Mouse (Mus musculus) limb, embryonic 11.5 days (tissue): ENCODE results near the gene Rbfox1. TPM values are rescaled to one million over a fixed set of nuclear protein-coding genes. Genes with fewer than 3 reads are reported as not detected.
A peak's percentile ranks its signal among the peaks of the same experiment; 100 is the strongest.

ENCODE experiments used
- ATAC-seq: fragments of 200-750 bp; cut with Nextera tagmentation; 2 replicates; pipeline ENCODE4 v1.8.0; 2017; ENCODE audit warnings: low read depth; ENCODE audit not compliant: insufficient number of reproducible peaks, low FRiP score, low TSS enrichment
- DNase-seq: peaks from one replicate; pipeline ENCODE4 v3.0.0-alpha.2; 2015; ENCODE audit warnings: low spot score
- H3K27ac ChIP-seq: fragments of 300-500 bp; sonication (generic); replicated peaks from 2 replicates; pipeline ENCODE4 v1.5.1; 2014; ENCODE audit warnings: low read depth, mild to moderate bottlenecking, low read length
- H3K27me3 ChIP-seq: fragments of 300-500 bp; sonication (generic); 2 replicates; pipeline ENCODE4 v1.6.1; 2014; ENCODE audit warnings: mild to moderate bottlenecking, low read length, mixed read lengths; ENCODE audit not compliant: control insufficient read depth, insufficient read depth
- H3K36me3 ChIP-seq: fragments of 300-500 bp; sonication (generic); 2 replicates; pipeline ENCODE4 v1.6.1; 2014; ENCODE audit warnings: mild to moderate bottlenecking, low read length, moderate library complexity, mixed read lengths; ENCODE audit not compliant: control insufficient read depth, insufficient read depth
- H3K4me1 ChIP-seq: fragments of 300-500 bp; sonication (generic); 2 replicates; pipeline ENCODE4 v1.6.1; 2014; ENCODE audit warnings: low read length, mixed read lengths; ENCODE audit not compliant: control insufficient read depth, insufficient read depth
- H3K4me2 ChIP-seq: fragments of 300-500 bp; sonication (generic); 2 replicates; pipeline ENCODE4 v1.6.1; 2014; ENCODE audit warnings: low read depth, mild to moderate bottlenecking, moderate library complexity; ENCODE audit not compliant: severe bottlenecking
- H3K4me3 ChIP-seq: fragments of 300-500 bp; sonication (generic); 2 replicates; pipeline ENCODE4 v1.5.1; 2014; ENCODE audit warnings: low read depth, low read length
- H3K9ac ChIP-seq: fragments of 300-500 bp; sonication (generic); 2 replicates; pipeline ENCODE4 v1.6.1; 2014; ENCODE audit warnings: mild to moderate bottlenecking, low read length
- H3K9me3 ChIP-seq: fragments of 300-500 bp; sonication (generic); 2 replicates; pipeline ENCODE4 v1.6.1; 2016; ENCODE audit warnings: low read length; ENCODE audit not compliant: control insufficient read depth
- WGBS: fragments of 180-500 bp; shearing (Covaris S2); extraction: QIAGEN DNeasy Blood & Tissue Kit; methylation state at CpG from one replicate; pipeline ENCODE4 v1.1.7; 2014; 5-methylcytosine and 5-hydroxymethylcytosine counted together
- polyA plus RNA-seq: library from polyadenylated mRNA; unstranded; fragments of >200 nt; fragmentation: Nextera tagmentation; extraction: Ambion mirVana; gene quantifications from 2 replicates; pipeline ENCODE4 v1.2.1, GENCODE M21; 2014

Gene Rbfox1
- polyA plus RNA-seq, 1 experiment from 2014 or later = 0.81 TPM

DNA sequence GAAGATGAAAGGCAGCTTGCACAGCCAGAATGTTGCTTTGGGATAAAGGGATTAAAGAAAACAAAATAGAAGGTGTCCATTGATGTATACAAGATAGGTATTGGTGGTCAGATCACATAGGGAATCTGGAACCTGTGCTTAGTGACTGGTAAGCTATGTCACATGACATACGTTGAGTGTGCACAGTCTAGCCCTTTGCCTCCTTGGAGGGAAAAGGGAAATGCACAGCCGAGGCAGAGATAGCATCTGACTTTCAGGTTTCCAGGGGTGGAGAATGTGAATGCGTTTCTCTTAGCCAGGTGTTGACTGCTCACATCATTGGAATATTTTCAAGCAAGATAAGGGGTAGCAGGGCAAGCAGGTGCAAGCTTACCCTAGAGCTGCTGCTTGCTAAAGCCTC, 1230.8 kb downstream of the Rbfox1 start:
- ATAC-seq = no peak
- no peak overlapping the region for H3K4me2 ChIP-seq
- no peaks in the 10 kb centered on the region for H3K9me3 ChIP-seq
- no peak overlapping the region for H3K4me3 ChIP-seq
- WGBS = 83% methylated on average over 3 of the region's 3 CpGs
- H3K36me3 ChIP-seq = no peaks in the 10 kb centered on the region
- H3K27me3 ChIP-seq = no peaks in the 10 kb centered on the region
- no peak overlapping the region for H3K27ac ChIP-seq
- H3K4me1 ChIP-seq = no peaks in the 10 kb centered on the region
- no peak overlapping the region for H3K9ac ChIP-seq
- no peak for DNase-seq

DNA sequence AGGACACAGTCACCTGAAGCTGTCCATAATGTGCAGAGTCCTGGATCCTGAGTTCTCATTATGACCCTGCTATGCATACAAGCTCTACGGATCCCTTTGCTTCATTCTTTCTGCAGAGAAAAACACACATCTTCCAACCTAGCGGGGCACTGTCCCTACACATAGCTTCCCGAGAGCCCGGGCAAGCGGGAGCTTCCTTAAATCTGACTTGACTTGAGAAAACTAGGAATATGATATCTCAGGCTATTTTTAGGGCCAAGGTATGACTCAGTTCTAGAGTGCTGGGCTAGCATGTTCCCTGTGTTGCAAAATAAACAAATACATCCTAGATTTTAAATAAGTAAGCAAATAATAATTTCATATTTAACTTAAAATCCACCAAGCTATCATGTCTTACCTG, 1244.4 kb downstream of the Rbfox1 start:
- Histone ChIP-seq H3K9ac (no peak overlapping the region), H3K4me3 (no peak overlapping the region), H3K4me1 (no peaks in the 10 kb centered on the region), H3K4me2 (no peak overlapping the region), H3K36me3 (no peaks in the 10 kb centered on the region), H3K9me3 (no peaks in the 10 kb centered on the region), H3K27me3 (no peaks in the 10 kb centered on the region), H3K27ac (no peak overlapping the region)
- DNase-seq (no peak), ATAC-seq (no peak)
- WGBS = 93% methylated on average over 5 of the region's 5 CpGs

DNA sequence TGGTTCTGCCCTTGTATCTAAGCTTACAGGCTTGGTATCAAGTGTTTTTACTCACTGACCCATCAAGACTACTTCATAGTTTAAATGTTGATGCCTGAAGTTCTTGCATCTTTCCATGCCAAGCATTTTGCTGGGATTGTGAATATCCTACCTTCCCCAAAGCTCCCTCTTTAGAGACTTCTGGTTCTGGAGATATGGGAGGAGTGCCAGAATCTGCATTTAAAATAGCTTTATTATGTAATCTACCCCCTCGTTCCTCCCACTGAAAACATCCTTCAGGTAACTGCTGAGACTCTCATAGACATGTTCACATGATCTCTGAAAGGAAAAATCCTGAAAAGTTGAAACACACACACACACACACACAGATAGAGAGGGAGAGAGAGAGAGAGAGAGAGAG, 1247.3 kb downstream of the Rbfox1 start:
- 69% methylated on average over 1 of the region's 1 CpGs for WGBS
- no peak for DNase-seq
- ATAC-seq = no peak
- Histone ChIP-seq H3K4me1 (no peaks in the 10 kb centered on the region), H3K9me3 (no peaks in the 10 kb centered on the region), H3K27ac (no peak overlapping the region), H3K4me2 (no peak overlapping the region), H3K9ac (no peak overlapping the region), H3K27me3 (no peaks in the 10 kb centered on the region), H3K4me3 (no peak overlapping the region), H3K36me3 (no peaks in the 10 kb centered on the region)

DNA sequence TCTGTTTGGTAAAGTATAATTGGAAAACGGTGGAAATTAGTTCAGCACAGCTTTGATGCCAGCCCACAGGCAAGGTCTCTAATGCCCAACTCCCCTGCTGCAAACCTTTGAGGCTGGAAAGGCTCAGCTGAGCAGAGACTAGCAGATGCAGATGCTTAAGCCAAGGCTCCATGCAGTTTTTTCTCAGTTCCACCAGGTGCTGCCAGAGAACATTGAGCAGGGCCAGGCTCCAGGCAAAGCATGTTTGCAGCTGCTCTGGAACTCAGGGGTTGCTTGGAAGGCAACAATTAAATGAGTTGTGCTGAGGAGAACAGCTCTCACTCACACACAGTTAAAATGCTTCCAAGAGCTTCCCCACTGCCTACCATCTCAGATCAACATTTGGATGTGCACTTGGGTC, 1251.8 kb downstream of the Rbfox1 start:
- no peak overlapping the region for H3K27ac ChIP-seq
- no peaks in the 10 kb centered on the region for H3K4me1 ChIP-seq
- no peaks in the 10 kb centered on the region for H3K36me3 ChIP-seq
- 50% methylated on average over 1 of the region's 1 CpGs for WGBS
- no peaks in the 10 kb centered on the region for H3K27me3 ChIP-seq
- ATAC-seq = 0 out of 2 replicates have a peak, but pooled peaks have one; percentile 44
- DNase-seq = peak; percentile 50
- no peaks in the 10 kb centered on the region for H3K9me3 ChIP-seq
- no peak overlapping the region for H3K4me2 ChIP-seq
- H3K9ac ChIP-seq = no peak overlapping the region
- no peak overlapping the region for H3K4me3 ChIP-seq

DNA sequence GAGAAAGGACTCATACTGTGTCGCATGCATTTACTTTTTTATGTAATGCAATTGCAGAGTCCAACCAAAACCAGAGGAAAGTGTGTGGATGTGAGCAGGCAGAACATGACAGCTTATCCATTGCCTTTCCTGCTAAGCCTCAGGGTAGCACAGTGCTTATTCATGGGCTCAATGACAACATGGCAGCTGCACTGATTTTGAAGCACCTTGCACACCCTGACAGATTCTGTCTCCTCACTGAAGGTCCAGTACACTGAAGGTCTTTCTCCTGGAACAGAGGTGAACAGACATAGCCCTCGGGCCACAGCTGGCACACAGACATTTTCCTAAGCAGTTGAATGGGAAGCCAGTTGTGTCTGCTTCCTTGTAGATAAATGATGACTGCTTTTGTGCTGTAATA, 1254.3 kb downstream of the Rbfox1 start:
- Histone ChIP-seq H3K9me3 (no peaks in the 10 kb centered on the region), H3K4me3 (no peak overlapping the region), H3K4me2 (no peak overlapping the region), H3K27ac (no peak overlapping the region), H3K9ac (no peak overlapping the region), H3K4me1 (no peaks in the 10 kb centered on the region), H3K27me3 (no peaks in the 10 kb centered on the region), H3K36me3 (no peaks in the 10 kb centered on the region)
- DNase-seq = no peak
- 94% methylated on average over 2 of the region's 2 CpGs for WGBS
- ATAC-seq = no peak

DNA sequence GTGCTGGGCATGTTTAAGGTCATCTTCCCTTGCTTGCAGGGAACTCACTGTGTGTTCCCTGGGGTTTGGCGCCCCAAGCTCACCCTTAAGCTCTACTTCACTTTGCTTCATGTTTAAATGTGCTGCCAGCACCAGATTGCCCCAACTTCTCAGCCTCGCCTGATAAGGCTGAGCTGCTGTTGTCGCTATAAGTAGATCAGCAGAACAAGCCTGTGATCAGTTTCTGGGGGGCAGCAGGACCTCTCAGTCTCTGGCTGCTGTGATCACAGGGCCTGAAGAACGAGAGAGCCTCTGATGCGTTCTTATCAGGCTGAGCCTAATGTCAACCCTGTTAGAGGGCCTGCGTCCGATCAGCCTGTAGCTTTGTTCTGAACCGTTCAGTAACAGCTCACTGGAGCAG, 1255.8 kb downstream of the Rbfox1 start:
- Histone ChIP-seq H3K36me3 (no peaks in the 10 kb centered on the region), H3K9ac (no peak overlapping the region), H3K27ac (no peak overlapping the region), H3K4me1 (no peaks in the 10 kb centered on the region), H3K9me3 (no peaks in the 10 kb centered on the region), H3K4me2 (no peak overlapping the region), H3K27me3 (no peaks in the 10 kb centered on the region), H3K4me3 (no peak overlapping the region)
- ATAC-seq (no peak), DNase-seq (no peak)
- 73% methylated on average over 8 of the region's 8 CpGs for WGBS

DNA sequence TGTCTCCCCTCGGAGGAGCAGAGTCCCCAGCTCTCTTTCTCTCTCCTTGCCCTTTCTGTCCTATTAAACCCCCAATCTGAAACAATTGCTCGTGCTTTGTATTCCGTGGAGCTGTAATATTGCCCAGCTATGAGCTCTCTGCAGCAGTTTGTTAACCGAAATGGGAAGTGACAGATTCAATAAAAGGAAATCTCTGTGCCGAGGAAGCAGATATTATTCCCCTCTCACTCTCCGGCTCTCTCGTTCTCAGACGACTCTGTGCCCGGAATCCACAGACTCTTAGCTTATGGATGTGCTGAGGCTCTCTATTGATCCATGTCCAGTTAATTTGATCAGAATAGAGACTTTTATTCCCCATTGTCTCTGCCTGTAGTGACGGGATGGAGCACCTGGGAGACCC, 1260.3 kb downstream of the Rbfox1 start:
- DNase-seq (no peak), ATAC-seq (no peak)
- no peak overlapping the region for H3K9ac ChIP-seq
- no peak overlapping the region for H3K27ac ChIP-seq
- no peaks in the 10 kb centered on the region for H3K9me3 ChIP-seq
- no peaks in the 10 kb centered on the region for H3K36me3 ChIP-seq
- no peak overlapping the region for H3K4me2 ChIP-seq
- 85% methylated on average over 10 of the region's 10 CpGs for WGBS
- H3K4me3 ChIP-seq = no peak overlapping the region
- peaks cover 2% of the 10 kb centered on the region; the same call in 1 of the 2 replicates for H3K4me1 ChIP-seq
- H3K27me3 ChIP-seq = no peaks in the 10 kb centered on the region

DNA sequence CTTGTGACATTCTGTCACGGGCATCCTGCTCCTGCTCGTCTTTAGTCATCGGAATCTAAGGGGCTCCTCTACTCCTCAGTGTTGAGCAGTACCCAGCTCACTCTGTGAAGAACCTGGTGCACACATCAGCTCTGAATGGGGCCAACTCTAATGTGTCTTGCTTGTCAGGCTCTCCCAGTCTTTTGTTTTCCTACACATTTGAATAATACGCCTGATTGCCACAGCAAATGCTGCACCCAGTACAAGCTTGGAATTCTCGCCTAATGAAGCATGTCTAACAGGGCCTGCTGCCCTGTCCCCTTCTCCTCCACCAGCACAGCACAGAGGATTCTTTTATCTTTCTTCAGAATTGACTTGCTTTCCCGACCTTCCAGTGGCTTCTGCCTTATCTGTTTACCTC, 1261.3 kb downstream of the Rbfox1 start:
- 64% methylated on average over 6 of the region's 6 CpGs for WGBS
- DNase-seq (no peak), ATAC-seq (no peak)
- Histone ChIP-seq H3K9me3 (no peaks in the 10 kb centered on the region), H3K27me3 (no peaks in the 10 kb centered on the region), H3K36me3 (no peaks in the 10 kb centered on the region), H3K9ac (no peak overlapping the region), H3K4me2 (no peak overlapping the region), H3K4me1 (peaks cover 3% of the 10 kb centered on the region; the same call in 1 of the 2 replicates), H3K4me3 (no peak overlapping the region), H3K27ac (no peak overlapping the region)

DNA sequence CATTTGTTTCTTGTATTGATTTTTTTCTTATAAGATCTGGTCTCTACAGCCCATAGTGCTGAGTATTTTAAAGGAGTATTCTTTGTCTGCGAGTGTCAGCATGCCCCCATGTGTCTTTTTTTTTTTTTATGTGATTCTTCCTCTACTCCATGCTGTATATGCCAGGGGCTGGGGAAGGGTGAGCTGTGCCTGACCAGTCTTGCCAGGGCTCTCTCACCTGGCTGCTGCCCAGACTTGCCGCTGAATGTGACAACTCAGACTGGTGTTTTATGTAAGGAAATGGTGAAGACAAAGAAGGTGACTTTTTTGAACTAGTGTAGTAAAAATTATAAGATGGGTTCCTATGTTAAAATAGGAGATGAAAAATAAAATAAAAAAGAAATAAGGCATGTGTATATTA, 1262.7 kb downstream of the Rbfox1 start:
- WGBS = 76% methylated on average over 2 of the region's 2 CpGs
- H3K9me3 ChIP-seq = no peaks in the 10 kb centered on the region
- ATAC-seq = no peak
- H3K36me3 ChIP-seq = no peaks in the 10 kb centered on the region
- H3K4me3 ChIP-seq = no peak overlapping the region
- H3K4me2 ChIP-seq = no peak overlapping the region
- peaks cover 3% of the 10 kb centered on the region; the same call in 1 of the 2 replicates for H3K4me1 ChIP-seq
- H3K9ac ChIP-seq = no peak overlapping the region
- no peak overlapping the region for H3K27ac ChIP-seq
- no peaks in the 10 kb centered on the region for H3K27me3 ChIP-seq
- DNase-seq = no peak
